Mouse (Mus musculus) CD8-positive naive resting alpha-beta T cell, adult 2 months (primary cell): ENCODE results near the gene Tacc3.

Experiments used
- DNase-seq, 2 experiments: peaks; one replicate each; pipeline ENCODE4 v3.0.0; 2022; ENCODE audit warnings: low read depth in 2 of 2, low spot score in 2 of 2

The Tacc3 gene

GRCm38 (mm10) chr5:33657787-33658663 lies at the start of gene Tacc3, which contains the start of gene Tmem129:
Tacc3 (plus strand) TSS chr5:33658128.
Tmem129 (minus strand) TSS chr5:33658416.
- DNase-seq, result peak; percentile 94

GRCm38 (mm10) chr5:33609226-33609625 lies 48.7 kb upstream of the Tacc3 start:
- no peak for DNase-seq

GRCm38 (mm10) chr5:33611795-33612194 lies 46.1 kb upstream of the Tacc3 start:
- DNase-seq, result no peak

- no peak for DNase-seq
These were observed 43.5 kb upstream of the Tacc3 start for GRCm38 (mm10) chr5:33614391-33614790.

GRCm38 (mm10) chr5:33622671-33623070 lies 35.3 kb upstream of the Tacc3 start:
- DNase-seq, result no peak

GRCm38 (mm10) chr5:33623766-33624165 lies 34.2 kb upstream of the Tacc3 start:
- DNase-seq, result no peak

GRCm38 (mm10) chr5:33627968-33628367 lies 30.0 kb upstream of the Tacc3 start:
- DNase-seq, result no peak

GRCm38 (mm10) chr5:33628820-33629300 lies 29.1 kb upstream of the Tacc3 start:
- peak; percentile 60 to 73 for DNase-seq

GRCm38 (mm10) chr5:33629301-33629987 lies 28.5 kb upstream of the Tacc3 start, which contains the start of the genes Fam53a and Gm9903:
Fam53a (minus strand) TSS chr5:33629635.
Gm9903 (plus strand) TSS chr5:33629925.
- DNase-seq, result peak; percentile 100

- no peak for DNase-seq
These were observed 27.9 kb upstream of the Tacc3 start for GRCm38 (mm10) chr5:33630061-33630460.

GRCm38 (mm10) chr5:33630615-33631014 lies 27.3 kb upstream of the Tacc3 start:
- DNase-seq, result no peak

- DNase-seq, result no peak
These were observed 25.4 kb upstream of the Tacc3 start for GRCm38 (mm10) chr5:33632526-33632925.

- no peak for DNase-seq
These were observed 22.6 kb upstream of the Tacc3 start for GRCm38 (mm10) chr5:33635361-33635760.

- DNase-seq, result no peak
These were observed 20.1 kb upstream of the Tacc3 start for GRCm38 (mm10) chr5:33637606-33638350.

- no peak for DNase-seq
These were observed 19.1 kb upstream of the Tacc3 start for GRCm38 (mm10) chr5:33638826-33639225.

- DNase-seq, result peak; percentile 29 to 53
These were observed 17.3 kb upstream of the Tacc3 start for GRCm38 (mm10) chr5:33640652-33641051.

GRCm38 (mm10) chr5:33651017-33651416 lies 6.9 kb upstream of the Tacc3 start:
- no peak for DNase-seq

GRCm38 (mm10) chr5:33651541-33651920 lies 6.4 kb upstream of the Tacc3 start:
- no peak for DNase-seq

GRCm38 (mm10) chr5:33651921-33652782 lies 5.8 kb upstream of the Tacc3 start, which contains the start of gene Slbp:
Slbp (minus strand) TSS chr5:33652574.
- DNase-seq, result peak; percentile 85 to 89

GRCm38 (mm10) chr5:33652783-33653173 lies 5.2 kb upstream of the Tacc3 start:
- no peak for DNase-seq
